Mouse (Mus musculus): ENCODE measurements around the gene Mycn.

The Mycn gene

DNA sequence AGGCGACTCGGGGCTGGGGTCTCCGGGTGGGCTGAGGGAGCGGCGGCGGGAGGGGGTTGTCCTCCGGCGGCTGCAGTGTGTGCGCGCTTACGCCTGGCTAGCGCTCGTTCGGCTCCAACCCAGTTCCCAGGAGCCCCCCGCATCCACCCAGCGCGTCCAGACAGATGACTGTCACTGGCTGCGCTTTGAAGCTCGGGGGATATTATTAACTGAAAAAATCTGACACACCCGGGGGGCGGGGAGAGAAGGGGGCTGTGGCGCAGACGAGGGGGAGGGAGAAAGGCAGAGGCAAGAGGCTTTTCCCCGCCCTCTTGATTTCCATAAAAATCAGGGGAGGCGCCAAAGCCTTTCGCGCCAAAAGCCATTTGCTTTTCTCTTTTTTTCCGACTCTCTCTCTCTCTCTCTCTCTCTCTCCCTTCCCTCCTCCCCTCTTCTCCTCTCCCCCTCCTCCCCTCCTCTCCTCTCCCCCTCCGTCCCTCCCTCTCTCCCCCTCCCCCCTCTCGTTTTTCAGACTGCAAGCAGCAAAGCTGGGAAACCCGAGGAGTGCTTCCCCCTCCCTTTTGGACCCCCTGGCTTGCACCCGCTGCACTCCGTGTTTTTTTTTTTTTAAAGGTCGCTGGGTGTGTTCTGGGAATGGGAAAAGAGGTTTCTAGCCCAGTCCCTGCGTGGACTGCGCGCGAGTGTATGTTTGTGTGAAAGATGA lies at the start of gene Mycn:
TSS of gene Mycn (minus strand) at position 254 of the 703 bp plus-strand sequence.
- DNase-seq (ENCODE audit: low spot score): no peak

DNA sequence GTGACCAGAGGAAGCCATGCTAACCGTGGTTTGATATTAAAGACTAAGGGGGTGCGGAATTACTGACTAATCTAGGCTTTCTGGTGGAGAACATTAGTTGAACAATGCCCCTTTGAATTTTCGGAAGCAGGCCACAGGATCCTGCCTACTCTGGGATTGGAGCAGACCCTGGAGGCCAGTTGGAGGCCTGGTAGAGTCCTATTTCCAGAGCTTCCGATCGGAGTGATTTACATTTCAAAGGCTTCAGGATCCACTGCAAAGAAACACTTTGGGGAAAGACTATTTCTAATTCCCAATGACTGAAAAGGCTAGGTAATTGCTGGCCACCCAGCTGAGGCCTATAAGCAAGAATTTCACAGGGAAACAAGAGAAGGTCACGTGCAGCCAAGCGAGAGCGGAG lies 45.7 kb upstream of the Mycn start:
- DNase-seq (ENCODE audit: low spot score): no peak

DNA sequence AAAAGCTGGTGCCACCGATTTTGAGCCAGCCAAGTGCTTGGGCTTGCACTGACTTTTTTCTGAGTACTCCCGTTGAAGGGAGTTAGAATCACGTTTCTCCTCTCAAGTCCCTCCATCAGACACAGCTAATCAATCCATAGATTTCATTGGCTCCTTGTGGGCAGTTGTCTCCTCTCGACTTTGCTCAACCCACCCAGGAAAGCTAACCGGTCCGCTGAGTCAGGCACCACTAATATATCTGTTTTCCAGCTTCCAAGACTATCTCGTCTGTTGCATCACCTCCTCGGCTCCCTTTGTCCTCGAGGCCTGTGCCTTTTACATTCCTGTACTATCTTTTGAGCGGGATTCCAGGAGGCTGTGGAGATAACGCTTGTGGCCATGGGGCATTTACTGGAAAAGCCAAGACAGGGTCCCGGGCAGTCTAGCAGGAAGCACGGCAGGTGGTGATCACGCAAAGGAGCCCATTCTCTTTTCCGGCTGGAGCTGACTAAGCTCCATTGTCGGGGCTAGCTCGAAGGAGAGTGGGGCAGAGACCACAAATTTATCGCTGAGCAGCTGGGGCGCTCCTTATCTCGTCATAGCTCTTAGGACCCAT lies 45.0 kb upstream of the Mycn start:
- DNase-seq (ENCODE audit: low spot score): no peak

DNA sequence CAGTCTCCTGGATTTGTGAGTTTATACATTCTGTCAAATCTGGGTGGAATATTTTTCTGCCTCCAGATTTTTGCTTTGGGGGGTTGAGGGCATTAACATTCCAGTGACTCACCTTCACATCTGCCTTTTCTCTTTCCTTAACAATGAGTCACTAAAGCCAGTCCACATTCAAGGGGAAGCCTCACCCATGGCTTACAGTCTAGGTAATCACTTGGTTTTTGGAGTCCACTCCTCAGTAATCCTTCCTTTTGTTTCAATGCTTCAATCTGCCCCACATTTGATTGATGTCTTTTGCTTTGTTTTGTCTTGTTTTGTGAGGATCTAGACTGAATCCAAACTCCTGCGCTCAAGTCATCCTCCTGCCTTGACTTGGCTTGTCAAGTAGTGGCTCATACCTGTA lies 41.3 kb upstream of the Mycn start:
- no peak for DNase-seq (ENCODE audit: low spot score)

DNA sequence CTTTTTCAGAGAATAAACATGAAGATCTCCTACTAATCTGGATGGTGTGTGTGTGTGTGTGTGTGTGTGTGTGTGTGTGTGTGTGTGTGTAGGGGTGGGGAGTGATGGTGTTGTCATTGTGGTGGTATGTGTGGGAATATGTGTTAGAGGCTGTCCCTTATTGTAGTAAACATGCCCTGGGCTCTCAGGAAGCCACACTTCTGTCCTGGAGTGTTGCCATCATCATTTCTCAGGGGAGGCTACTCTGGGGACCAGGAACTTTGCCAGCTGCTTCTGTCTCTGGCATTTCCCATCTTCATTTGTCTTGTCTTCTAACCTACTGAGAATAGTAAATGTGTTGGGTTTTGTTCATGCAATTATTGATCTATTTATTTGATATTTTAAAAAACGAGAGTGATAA lies 33.7 kb upstream of the Mycn start:
- no peak for DNase-seq (ENCODE audit: low spot score)

DNA sequence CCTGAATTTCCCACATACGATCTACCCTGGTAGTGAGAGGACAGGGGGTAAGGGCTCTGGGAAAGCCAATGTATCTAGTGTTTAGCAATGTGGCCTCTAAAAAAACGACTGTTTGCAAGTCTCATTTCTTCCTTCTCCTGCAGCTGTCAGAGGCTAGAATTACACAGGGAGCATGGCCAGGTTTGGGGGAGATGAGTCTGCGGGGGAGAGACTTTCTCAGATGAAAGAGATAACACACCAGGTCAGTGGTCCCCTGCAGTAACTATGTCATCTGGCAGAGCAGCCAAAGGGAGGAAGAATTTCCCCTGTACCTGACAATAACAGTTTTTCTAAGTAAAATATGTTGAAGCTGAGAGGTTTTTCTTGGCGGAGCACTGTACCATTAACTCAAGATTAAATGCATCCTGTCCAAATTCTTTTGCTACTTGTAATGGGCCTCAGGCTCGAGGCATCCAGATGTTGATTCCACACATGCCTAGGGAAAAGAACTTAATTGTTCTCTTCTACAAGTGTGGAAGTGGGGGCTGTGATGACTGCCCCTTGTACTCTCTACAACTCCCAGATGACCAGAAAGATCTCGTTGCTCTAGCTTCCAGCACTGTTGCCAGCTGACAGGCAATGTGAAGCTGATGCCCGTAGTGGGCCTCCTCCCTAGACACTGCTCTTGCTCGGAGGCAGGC lies 31.2 kb upstream of the Mycn start:
- no peak for DNase-seq (ENCODE audit: low spot score)

DNA sequence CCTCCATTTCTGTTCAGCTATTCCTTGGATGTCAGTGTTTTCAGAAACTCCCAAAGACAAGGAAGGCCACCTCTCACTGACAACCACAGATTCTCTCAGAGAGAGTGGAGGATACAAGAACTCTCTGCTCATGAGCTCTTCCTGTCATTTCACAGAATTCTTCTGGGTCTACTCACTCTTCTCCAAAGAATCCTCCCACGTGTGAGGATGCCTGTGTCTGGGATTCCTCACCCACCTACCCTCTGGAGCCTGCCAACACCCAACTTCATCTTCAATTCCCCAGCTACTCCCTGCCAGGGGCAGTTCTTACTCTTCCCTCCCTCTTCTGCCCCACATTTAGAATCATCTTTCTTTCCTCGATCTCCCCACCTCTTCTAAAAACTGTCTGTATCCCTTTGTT lies 26.2 kb upstream of the Mycn start:
- DNase-seq (ENCODE audit: low spot score): peak; percentile 7

DNA sequence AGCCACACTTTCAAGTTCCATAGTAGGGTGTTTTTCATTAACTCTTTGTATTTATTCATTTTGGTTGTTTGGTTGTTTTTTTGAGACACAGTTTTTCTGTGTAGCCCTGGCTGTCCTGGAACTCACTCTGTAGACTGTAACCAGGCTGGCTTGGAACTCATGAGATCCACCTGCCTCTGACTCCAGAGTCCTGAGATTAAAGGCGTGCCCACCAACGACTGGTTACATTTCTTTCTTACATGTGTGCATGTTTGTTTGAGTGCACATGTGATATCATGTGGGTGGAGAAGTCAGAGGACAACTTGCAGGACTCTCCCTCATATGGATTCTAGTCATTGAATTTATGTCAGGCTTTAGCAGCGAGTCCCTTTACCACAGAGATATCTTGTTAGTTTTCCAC lies 23.1 kb upstream of the Mycn start:
- no peak for DNase-seq (ENCODE audit: low spot score)

DNA sequence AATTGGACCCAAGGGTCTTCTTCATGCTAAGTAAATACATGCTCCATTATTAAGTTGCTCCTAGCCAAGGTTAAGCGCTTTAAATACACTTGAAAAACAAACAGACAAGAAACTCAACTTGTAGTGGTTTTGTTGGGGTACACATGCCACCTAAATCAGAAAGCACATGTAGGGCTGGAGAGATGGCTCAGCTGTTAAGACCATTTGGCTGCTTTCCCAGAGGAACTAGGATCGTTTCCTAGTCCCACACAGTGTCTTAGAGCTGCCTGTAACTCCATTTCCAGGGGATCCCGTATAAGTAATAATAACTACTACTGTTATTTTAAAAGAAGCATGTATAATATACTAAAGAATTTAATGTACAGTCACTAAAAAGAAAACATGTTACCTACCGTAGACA lies 5.9 kb upstream of the Mycn start:
- no peak for DNase-seq (ENCODE audit: low spot score)

DNA sequence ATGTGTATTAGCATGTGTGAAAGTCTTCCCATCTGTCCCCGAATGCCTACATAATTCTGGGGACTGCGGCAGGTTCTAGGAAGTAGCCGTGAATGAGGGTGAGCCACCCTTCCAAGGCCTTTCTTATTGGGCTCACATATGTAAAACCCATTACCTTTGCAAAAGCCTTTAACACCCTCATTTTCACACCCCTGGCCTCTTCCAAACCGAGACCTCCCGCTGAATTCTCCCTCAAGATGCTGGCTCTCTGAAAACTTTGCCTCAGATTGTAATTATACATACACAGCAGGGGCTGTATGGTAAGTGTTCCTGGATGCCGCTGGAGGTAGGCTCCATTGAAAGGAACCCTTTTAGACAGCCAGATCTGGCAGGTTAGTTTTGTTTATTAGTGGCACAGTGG lies 1.6 kb upstream of the Mycn start:
- DNase-seq (ENCODE audit: low spot score): no peak

DNA sequence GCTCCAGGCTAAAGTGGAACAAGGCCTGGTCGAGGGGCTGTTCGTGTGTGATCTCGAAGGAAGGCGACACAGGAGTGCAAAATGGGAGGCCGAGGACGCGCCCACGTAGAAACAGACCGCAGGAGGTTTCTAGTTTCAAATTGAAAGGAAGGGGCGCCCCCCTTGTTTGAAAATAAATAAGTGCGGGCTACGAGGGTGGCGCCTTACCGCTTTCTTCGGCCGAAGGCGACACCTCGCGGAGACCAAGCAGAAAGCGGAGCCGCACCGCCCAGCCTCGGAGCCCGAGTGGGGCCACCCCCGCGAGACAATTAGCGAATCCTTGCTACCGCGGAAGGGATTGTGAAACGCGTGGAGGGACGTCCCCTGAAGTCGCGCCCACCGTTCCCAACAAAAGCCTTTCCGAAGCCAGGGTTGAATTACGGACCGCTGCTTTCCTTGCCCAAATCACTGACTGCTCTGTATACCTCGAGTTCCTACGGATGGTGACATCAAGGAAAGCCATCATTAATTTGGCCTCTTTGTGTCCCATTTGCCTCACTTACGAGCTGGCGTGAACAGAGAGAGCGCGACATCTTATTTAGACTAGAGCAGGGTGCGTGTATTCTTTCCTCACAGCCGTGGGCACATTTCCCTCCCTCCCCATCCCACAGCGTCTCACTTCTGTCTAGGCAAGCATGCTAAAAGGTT lies 793 bp upstream of the Mycn start:
- DNase-seq (ENCODE audit: low spot score): peak; percentile 78

DNA sequence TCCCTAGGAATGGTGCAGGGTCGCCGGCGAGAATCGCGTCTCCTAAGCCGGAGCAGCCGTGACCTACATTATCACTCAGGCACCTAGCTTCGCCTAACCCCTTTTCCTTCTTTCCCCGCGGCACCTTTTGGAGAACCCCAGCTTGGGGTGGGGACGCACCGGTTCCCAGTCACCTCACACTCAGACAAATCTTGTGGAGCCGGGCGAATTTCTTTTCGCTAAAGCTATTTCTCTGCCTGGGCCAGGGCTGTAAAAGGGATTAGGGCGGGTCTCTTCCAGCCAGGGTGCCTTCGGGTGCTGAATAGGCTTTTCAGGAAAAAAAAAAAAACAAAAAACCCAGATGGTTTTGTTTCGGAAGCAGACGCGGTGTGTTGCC lies 597 bp downstream of the Mycn start:
- no peak for DNase-seq (ENCODE audit: low spot score)

DNA sequence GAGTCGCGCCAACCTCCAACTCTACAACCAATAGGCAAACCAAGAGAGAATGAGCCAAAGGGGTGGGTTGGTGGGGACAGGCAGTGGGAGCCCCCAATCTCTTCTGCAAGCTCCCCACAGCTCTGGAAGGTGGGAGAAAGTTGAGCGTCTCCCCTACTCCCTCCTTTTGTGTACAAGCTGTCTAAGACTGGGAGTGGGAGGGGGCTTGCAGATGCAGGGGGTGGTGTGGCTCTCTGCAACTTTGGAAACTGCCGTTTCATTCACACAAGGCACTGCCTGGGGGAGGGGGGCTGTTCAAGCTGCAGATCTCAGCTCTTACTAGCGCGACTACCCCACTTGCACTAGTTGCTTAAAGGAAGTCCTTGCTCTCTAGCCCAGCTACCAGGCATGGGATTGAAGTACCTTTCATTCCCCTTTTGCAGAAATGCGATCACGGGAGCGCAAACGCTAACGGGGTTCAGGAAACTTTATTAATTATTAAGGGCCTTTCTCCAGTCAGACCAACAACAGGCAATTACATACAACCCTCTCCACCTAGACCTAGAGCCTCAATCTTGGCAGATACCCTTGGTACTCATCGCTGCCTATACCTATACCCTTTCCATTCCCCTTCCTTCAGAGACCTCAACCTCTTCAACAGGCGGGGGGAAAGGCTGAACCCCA lies 1.1 kb downstream of the Mycn start:
- no peak for DNase-seq (ENCODE audit: low spot score)

DNA sequence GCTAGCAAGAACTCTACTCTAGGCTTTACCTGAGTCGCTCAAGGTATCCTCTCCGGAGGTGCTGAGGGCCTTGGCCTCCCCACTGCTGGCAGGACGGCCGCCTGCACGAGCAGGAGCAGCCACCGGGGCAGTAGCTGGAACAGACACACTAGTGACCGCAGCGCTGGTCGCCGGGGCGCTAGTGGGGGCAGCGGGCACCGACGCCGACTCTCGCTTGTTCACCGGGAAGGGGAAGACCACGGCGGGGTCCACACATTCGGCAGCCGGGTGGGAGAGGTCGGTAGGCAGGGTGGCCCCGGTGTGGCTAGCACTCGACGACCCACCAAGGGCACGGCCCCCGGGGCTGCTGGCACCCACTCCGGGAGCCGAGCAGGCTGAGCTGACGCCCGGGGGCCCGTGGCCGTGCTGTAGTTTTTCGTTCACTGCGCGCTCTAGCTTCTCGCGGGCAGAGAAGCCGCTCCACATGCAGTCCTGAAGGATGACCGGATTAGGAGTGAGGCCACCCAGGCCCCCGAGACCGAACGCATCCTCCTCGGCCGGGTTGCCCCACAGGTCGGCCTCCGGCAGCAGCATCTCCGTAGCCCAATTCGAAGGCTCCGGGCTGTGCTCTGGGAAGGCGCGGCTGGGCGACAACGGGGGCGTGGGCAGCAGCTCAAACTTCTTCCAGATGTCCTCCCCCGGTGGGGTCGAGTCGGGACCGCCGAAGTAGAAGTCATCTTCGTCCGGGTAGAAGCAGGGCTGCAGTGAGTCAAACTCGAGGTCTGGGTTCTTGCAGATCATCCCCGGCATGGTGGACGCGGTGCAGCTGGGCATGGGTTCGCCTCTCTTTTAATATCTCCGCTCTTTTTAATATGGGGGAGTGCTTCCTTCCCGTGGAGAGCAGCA lies 1.9 kb downstream of the Mycn start:
- DNase-seq (ENCODE audit: low spot score): no peak

DNA sequence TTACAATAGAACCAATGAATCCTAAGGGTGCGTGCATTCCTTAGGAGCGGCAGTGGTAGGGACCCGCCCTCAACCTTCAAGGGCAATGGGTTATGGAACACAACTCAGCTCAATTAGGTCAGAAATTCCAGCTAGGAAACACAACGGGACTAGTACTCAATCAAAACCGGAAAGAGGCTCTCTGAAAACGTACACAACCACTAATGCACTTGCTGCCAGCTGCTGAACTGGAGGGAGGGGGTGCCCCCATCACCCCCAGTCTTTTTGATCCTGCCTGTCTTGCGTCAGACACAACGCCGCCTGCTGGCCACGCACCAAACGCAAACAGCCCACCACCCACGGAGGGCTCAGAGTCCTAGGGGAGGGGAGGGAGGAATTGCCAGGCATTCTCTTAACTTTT lies 2.9 kb downstream of the Mycn start:
- no peak for DNase-seq (ENCODE audit: low spot score)

DNA sequence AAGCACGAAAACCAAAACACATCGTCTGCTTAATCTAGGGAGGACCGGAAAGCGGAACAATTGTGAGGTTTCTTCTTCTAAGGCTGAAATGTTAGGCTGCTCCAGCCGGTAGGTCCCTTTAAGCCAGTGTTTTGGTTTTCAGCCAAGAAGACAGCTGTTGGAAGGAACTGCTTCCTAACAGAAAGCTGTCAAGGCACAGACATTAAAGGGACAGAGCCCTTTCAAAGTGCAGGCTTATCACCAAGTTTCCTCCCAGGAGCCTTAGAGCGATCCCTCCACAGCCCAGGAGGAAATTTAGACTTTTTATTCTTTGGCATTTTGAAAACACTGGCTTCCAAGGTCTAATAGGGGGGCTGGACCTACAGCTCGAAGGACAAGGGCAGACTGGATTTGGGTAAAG lies 3.4 kb downstream of the Mycn start:
- DNase-seq (ENCODE audit: low spot score): no peak

DNA sequence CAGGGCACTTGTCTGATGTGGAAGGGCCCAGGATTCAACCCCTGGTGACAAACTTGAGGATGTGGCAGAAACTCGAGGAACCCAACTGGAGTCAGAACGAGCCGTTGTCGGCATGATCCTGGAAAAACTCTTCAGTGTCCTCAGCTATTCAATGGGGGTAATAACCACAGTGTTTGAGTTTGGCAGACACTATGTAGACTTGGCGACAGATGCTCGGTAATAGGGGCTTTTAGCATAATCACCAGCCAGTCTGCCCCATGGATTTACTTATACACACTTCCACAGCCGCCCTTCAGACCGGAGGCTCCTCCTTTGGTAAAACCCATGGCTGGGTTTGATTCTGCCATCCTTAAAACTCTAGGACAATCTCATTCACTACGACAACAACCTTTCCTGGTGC lies 4.0 kb downstream of the Mycn start:
- no peak for DNase-seq (ENCODE audit: low spot score)

DNA sequence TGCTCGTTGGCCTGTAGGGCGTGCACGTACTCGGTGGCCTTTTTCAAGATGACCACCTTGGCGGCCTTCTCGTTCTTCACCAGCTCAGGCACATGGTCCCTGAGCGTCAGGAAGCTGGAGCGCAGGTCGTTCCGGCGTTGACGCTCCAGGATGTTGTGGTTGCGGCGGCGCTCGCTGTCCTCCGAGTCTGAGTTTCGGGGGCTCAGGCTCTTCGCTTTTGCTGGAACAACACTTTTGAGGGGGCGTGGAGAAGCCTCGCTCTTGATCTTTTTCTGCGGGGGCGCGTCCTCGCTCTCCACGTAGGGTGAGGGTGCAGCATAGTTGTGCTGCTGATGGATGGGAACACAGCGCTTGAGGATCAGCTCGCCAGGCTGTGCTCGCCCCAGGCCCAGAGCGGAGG lies 4.6 kb downstream of the Mycn start:
- DNase-seq (ENCODE audit: low spot score): no peak

DNA sequence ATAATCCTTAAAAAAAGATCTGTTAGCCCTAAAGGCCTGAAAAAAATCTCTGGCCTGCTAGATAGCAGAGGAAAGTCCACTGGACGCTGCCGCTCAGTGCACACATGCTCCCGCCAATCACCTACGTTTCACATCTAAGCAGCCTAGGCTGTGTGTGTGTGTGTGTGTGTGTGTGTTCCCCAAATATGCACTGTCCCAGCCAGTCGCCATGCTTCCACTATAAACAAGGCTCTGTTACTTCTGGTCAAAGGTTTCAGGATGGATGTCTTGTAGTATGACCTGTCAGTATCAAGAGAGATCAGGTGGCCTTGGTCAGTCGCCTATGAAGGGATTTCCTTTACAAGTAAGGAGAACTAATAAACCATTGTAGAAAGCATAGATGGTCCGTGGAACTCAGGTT lies 9.5 kb downstream of the Mycn start:
- no peak for DNase-seq (ENCODE audit: low spot score)

DNA sequence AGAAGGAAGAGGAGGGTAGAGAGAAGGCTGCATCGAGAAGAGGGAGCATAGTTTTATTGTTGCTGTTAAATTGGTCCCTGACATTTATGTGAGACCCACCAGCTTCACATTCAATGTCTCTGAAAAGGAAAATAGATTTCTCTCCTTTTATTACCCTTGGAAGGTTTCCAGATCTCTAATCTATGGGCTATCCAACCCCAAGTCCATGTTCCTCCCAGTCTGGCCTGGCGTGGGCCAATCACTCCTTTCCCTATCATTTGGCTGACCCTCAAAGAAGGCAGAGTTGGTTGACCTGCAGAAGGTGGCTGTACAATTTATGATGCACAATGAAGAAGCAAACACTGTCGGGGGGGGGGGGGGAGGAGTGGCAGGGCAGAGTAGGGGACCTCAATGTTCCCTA lies 13.5 kb downstream of the Mycn start:
- no peak for DNase-seq (ENCODE audit: low spot score)

DNA sequence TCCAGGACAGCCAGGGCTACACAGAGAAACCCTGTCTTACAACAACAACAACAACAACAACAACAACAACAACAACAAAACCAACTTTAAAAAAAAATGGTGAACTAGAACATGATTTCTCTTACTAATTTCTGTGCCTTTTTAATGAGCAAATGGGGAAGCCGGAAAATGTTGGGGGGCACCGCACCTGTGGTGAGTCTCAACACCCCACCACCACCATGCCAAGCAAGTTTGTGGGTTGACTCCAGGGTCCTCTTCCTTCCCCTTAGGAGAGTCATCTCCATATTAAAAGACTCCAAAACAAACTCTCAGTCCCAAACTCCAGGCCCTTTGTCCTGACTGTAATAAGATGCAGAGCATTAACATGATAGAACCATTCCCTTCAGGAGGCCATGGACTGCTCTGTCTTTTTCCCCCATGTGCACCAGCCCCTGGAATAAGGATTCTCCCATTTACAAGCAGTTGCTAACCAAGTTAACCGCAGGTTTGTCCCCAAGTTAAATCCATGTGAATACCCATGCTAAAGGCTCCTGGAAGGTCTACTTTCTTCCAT lies 14.7 kb downstream of the Mycn start:
- DNase-seq (ENCODE audit: low spot score): no peak

Data from left cerebral cortex, adult 11 months (tissue).